Comparison of ENCODE assay signal across 9 mouse cellular contexts in genomic region chr2:32587731-32588321, GRCm38 (mm10). TPM values are rescaled to one million over a fixed set of nuclear protein-coding genes. Genes with fewer than 3 reads are reported as not detected.
A peak's percentile ranks its signal among the peaks of the same experiment; 100 is the strongest.
DNase-seq lines count a peak whose midpoint lies in the region; ATAC-seq and TF ChIP-seq lines count a peak whose summit lies in the region.
"Had no signal": no experiment of that assay in that cellular context is flagged by ENCODE, and none has a peak within 500 bp of the region (broad histone marks: within the 10 kb centered on the region; RNA-seq: fewer than 3 reads in every experiment).

No protein-coding gene starts in this region.

- no peak for TF ChIP-seq CTCF in CH12.LX (conservative IDR thresholded peaks at IDR 0.05 in 1 of 2, IDR thresholded peaks at IDR 0.05 in 1 of 2; ENCODE audit: low read depth in 2 of 2, low read length in 2 of 2)
- no peak for TF ChIP-seq CTCF in bone marrow macrophage, adult 2 months (IDR thresholded peaks at IDR 0.05; ENCODE audit: low read depth, low read length)

- H3K9me3 ChIP-seq in CH12.LX (replicated peaks; ENCODE audit: low read length) = no peaks in the 10 kb centered on the region
- no peaks in the 10 kb centered on the region for H3K9me3 ChIP-seq in kidney, embryonic 15.5 days (replicated peaks)
- H3K9me3 ChIP-seq in megakaryocyte, embryonic 14.5 days = no peaks in the 10 kb centered on the region
- no peaks in the 10 kb centered on the region for H3K9me3 ChIP-seq in stomach, embryonic 15.5 days

- H3K27me3 ChIP-seq in CH12.LX (replicated peaks) = no peaks in the 10 kb centered on the region
- H3K27me3 ChIP-seq in kidney, embryonic 15.5 days = peaks cover 5% of the 10 kb centered on the region; the same call in 1 of the 2 replicates
- H3K27me3 ChIP-seq in megakaryocyte, embryonic 14.5 days (replicated peaks) = no peaks in the 10 kb centered on the region
- no peaks in the 10 kb centered on the region for H3K27me3 ChIP-seq in stomach, embryonic 15.5 days (replicated peaks)

- peak overlapping the region; percentile 72 to 97 (median 82) for H3K4me3 ChIP-seq in CH12.LX (replicated peaks in 1 of 3; ENCODE audit: low read depth in 2 of 3, low read length in 2 of 3, poor library complexity in 1 of 3)
- H3K4me3 ChIP-seq in bone marrow macrophage, adult 2 months (ENCODE audit: insufficient read depth, low read length) = peak overlapping the region; percentile 83
- H3K4me3 ChIP-seq in kidney, embryonic 15.5 days (replicated peaks) = peak overlapping the region; percentile 63
- peak overlapping the region; percentile 96 for H3K4me3 ChIP-seq in megakaryocyte, embryonic 14.5 days (replicated peaks)
- peak overlapping the region; percentile 62 for H3K4me3 ChIP-seq in stomach, embryonic 15.5 days (replicated peaks)

- peak overlapping the region; percentile 67 for H3K27ac ChIP-seq in CH12.LX (ENCODE audit: insufficient read depth, low read depth)
- H3K27ac ChIP-seq in bone marrow macrophage, adult 2 months (ENCODE audit: insufficient read depth, low read depth, low read length) = peak overlapping the region; percentile 63
- 0 out of 2 replicates have a peak overlapping the region, but pooled peaks have one; percentile 14 for H3K27ac ChIP-seq in kidney, embryonic 15.5 days
- peak overlapping the region; percentile 44 for H3K27ac ChIP-seq in stomach, embryonic 15.5 days

- H3K4me2 ChIP-seq in CH12.LX (ENCODE audit: insufficient read depth, low read depth, poor library complexity, severe bottlenecking) = peak overlapping the region; percentile 86
- H3K4me2 ChIP-seq in kidney, embryonic 15.5 days = peak overlapping the region; percentile 81
- peak overlapping the region; percentile 82 for H3K4me2 ChIP-seq in stomach, embryonic 15.5 days

- ATAC-seq in kidney, embryonic 15.5 days (replicated peaks; ENCODE audit: low FRiP score) = no peak
- ATAC-seq in stomach, embryonic 15.5 days (ENCODE audit: insufficient read depth, low FRiP score, low read depth) = no peak

- dilution Hi-C loops in CH12.LX (cut with MboI; ENCODE audit: extremely low pct_ligation_motif_present, extremely low pct_unique_long_range_greater_than_20kb, low sequenced_read_pairs) = no loop called here

- WGBS in kidney, embryonic 15.5 days = 20% methylated on average over 9 of the region's 9 CpGs
- WGBS in stomach, embryonic 15.5 days = 22% methylated on average over 9 of the region's 9 CpGs

- TF ChIP-seq RAD21 in CH12.LX (IDR thresholded peaks at IDR 0.05; ENCODE audit: low read depth, low read length) = no peak

- DNase-seq in CH12.LX (ENCODE audit: extremely low read depth) = peak; percentile 85
- peak; percentile 72 for DNase-seq in heart, adult 8-10 months (ENCODE audit: low spot score)
- no peak for DNase-seq in left cerebral cortex, postnatal 36 days (ENCODE audit: low spot score in 2 of 2)
- no peak for DNase-seq in retina, embryonic 14.5 days (ENCODE audit: low spot score)

- peak; percentile 53 for TF ChIP-seq POLR2A in CH12.LX (IDR thresholded peaks at IDR 0.05; ENCODE audit: low read depth, low read length)
- TF ChIP-seq POLR2A in bone marrow macrophage, adult 2 months (IDR thresholded peaks at IDR 0.05; ENCODE audit: borderline replicate concordance, low read depth, low read length) = no peak

- H3K4me1 ChIP-seq in CH12.LX (ENCODE audit: control insufficient read depth in 1 of 2, insufficient read depth in 2 of 2) = peaks cover 20 to 35% of the 10 kb centered on the region in 2 experiments
- H3K4me1 ChIP-seq in bone marrow macrophage, adult 2 months (ENCODE audit: control insufficient read depth, insufficient read depth, low read length) = peaks cover 37% of the 10 kb centered on the region
- peaks cover 50% of the 10 kb centered on the region for H3K4me1 ChIP-seq in kidney, embryonic 15.5 days
- H3K4me1 ChIP-seq in megakaryocyte, embryonic 14.5 days = peaks cover 70% of the 10 kb centered on the region
- H3K4me1 ChIP-seq in stomach, embryonic 15.5 days = peaks cover 27% of the 10 kb centered on the region; the same call in 1 of the 2 replicates

- in situ Hi-C loops in CH12.LX (cut with MboI; ENCODE audit: low pct_ligation_motif_present, low pct_unique_long_range_greater_than_20kb, low sequenced_read_pairs) = loop anchor here (5.0 kb wide), 1 partner anchor 94 kb away; no protein-coding TSS in a partner anchor

- peaks cover 34% of the 10 kb centered on the region for H3K79me2 ChIP-seq in CH12.LX (replicated peaks; ENCODE audit: control insufficient read depth, extremely low read depth, insufficient read depth, poor library complexity, severe bottlenecking)

- TF ChIP-seq EP300 in CH12.LX (IDR thresholded peaks at IDR 0.05; ENCODE audit: low read length) = no peak

- H3K36me3 ChIP-seq in CH12.LX (replicated peaks in 1 of 2; ENCODE audit: control insufficient read depth in 1 of 2, insufficient read depth in 1 of 2, low read length in 1 of 2) = peaks cover 15 to 36% of the 10 kb centered on the region in 2 experiments
- H3K36me3 ChIP-seq in kidney, embryonic 15.5 days = no peaks in the 10 kb centered on the region
- H3K36me3 ChIP-seq in megakaryocyte, embryonic 14.5 days (replicated peaks; ENCODE audit: low read length) = peaks cover 35% of the 10 kb centered on the region
- no peaks in the 10 kb centered on the region for H3K36me3 ChIP-seq in stomach, embryonic 15.5 days

- peak overlapping the region; percentile 81 for H3K9ac ChIP-seq in CH12.LX (ENCODE audit: insufficient read depth, low read depth)
- peak overlapping the region; percentile 57 for H3K9ac ChIP-seq in kidney, embryonic 15.5 days
- peak overlapping the region; percentile 35; the same call in 1 of the 2 replicates for H3K9ac ChIP-seq in stomach, embryonic 15.5 days

- intact Hi-C loops in left cerebral cortex, postnatal 36 days (cut with DNase I) = loop anchor here (2.0 to 5.0 kb wide), 2 partner anchors 15 to 104 kb away; no protein-coding TSS in a partner anchor

TF ChIP-seq in CH12.LX, 34 proteins besides CTCF, POLR2A, EP300 and RAD21 (continues in another document):
- peak; percentile 74 for TF ChIP-seq MEF2A (IDR thresholded peaks at IDR 0.05; ENCODE audit: borderline replicate concordance, low read depth, low read length)

RNA-seq across cellular contexts. Expression of gene St6galnac4, which starts 0.9 kb away (rescaled TPM):
- total RNA-seq in CH12.LX (2012; rRNA removed) (51.9 and 57.4 TPM in 2 replicates), CH12.LX (2014; rRNA removed) (45.9 and 58.3 TPM in 2 replicates)
- polyA plus RNA-seq in CH12.LX (2012; ENCODE audit: insufficient read length, low read depth) = 81.7 and 87.0 TPM in 2 replicates
- polyA plus RNA-seq in bone marrow macrophage, adult 2 months (2012; ENCODE audit: insufficient read depth, insufficient read length, missing spikeins) = 22.0 and 26.9 TPM in 2 replicates
- 10 to 100 TPM; 15.6 to 23.2 (median 20.7) TPM for total RNA-seq in heart, adult 8-10 months (2022)
- 22.3 and 23.2 TPM in 2 replicates for polyA plus RNA-seq in kidney, embryonic 15.5 days (2015; fragmentation: Nextera tagmentation; extraction: Ambion mirVana)
- polyA plus RNA-seq in megakaryocyte, embryonic 14.5 days (2012; ENCODE audit: insufficient read depth, low replicate concordance) = 16.3 and 18.9 TPM in 2 replicates
- 18.3 and 20.3 TPM in 2 replicates for polyA plus RNA-seq in stomach, embryonic 15.5 days (2015; fragmentation: Nextera tagmentation; extraction: Ambion mirVana)
- total RNA-seq in left cerebral cortex, postnatal 36 days (2021) = 10 to 100 TPM; 36.7 to 39.1 TPM

RNA-seq across cellular contexts. Expression of gene St6galnac6, which starts 11.7 kb away (rescaled TPM):
- total RNA-seq in CH12.LX (2012; rRNA removed) (13.9 and 14.3 TPM in 2 replicates), CH12.LX (2014; rRNA removed) (12.9 and 13.2 TPM in 2 replicates)
- polyA plus RNA-seq in CH12.LX (2012; ENCODE audit: insufficient read length, low read depth) = 10.7 and 13.3 TPM in 2 replicates
- polyA plus RNA-seq in bone marrow macrophage, adult 2 months (2012; ENCODE audit: insufficient read depth, insufficient read length, missing spikeins) = 30.7 and 35.3 TPM in 2 replicates
- 100 to 1,000 TPM; 102 to 131 (median 114) TPM for total RNA-seq in heart, adult 8-10 months (2022)
- 17.0 and 17.6 TPM in 2 replicates for polyA plus RNA-seq in kidney, embryonic 15.5 days (2015; fragmentation: Nextera tagmentation; extraction: Ambion mirVana)
- 36.4 and 40.9 TPM in 2 replicates for polyA plus RNA-seq in megakaryocyte, embryonic 14.5 days (2012; ENCODE audit: insufficient read depth, low replicate concordance)
- 17.4 and 19.7 TPM in 2 replicates for polyA plus RNA-seq in stomach, embryonic 15.5 days (2015; fragmentation: Nextera tagmentation; extraction: Ambion mirVana)
- 100 to 1,000 TPM; 121 to 135 TPM for total RNA-seq in left cerebral cortex, postnatal 36 days (2021)

RNA-seq across cellular contexts. Expression of gene 9430097D07Rik, which starts 12.3 kb away (rescaled TPM):
- 0.13 TPM in 1 of 2 replicates, not detected in the other for total RNA-seq in CH12.LX (2012; rRNA removed)
- not detected in 2 replicates for total RNA-seq in CH12.LX (2014; rRNA removed)
- polyA plus RNA-seq in CH12.LX (2012; ENCODE audit: insufficient read length, low read depth) = not detected in 2 replicates
- not detected in 2 replicates for polyA plus RNA-seq in bone marrow macrophage, adult 2 months (2012; ENCODE audit: insufficient read depth, insufficient read length, missing spikeins)
- total RNA-seq in heart, adult 8-10 months (2022) = not detected
- polyA plus RNA-seq in kidney, embryonic 15.5 days (2015; fragmentation: Nextera tagmentation; extraction: Ambion mirVana) = 0.10 and 0.17 TPM in 2 replicates
- not detected in 2 replicates for polyA plus RNA-seq in megakaryocyte, embryonic 14.5 days (2012; ENCODE audit: insufficient read depth, low replicate concordance)
- 0.09 and 0.12 TPM in 2 replicates for polyA plus RNA-seq in stomach, embryonic 15.5 days (2015; fragmentation: Nextera tagmentation; extraction: Ambion mirVana)
- total RNA-seq in left cerebral cortex, postnatal 36 days (2021) = 1 to 10 TPM; 1.1 to 1.4 TPM
- polyA plus RNA-seq: gonadal fat pad, adult 2 months had no signal

RNA-seq across cellular contexts. Expression of gene Pip5kl1, which starts 13.2 kb away (rescaled TPM):
- total RNA-seq in CH12.LX (2012; rRNA removed) (0.64 and 1.3 TPM in 2 replicates), CH12.LX (2014; rRNA removed) (0.28 TPM in 1 of 2 replicates, not detected in the other)
- 0.57 and 0.82 TPM in 2 replicates for polyA plus RNA-seq in CH12.LX (2012; ENCODE audit: insufficient read length, low read depth)
- polyA plus RNA-seq in bone marrow macrophage, adult 2 months (2012; ENCODE audit: insufficient read depth, insufficient read length, missing spikeins) = not detected in 2 replicates
- total RNA-seq in heart, adult 8-10 months (2022) = under 1 TPM in 1 of 4 experiments, not detected in 3; 0.34 TPM
- 2.0 and 2.7 TPM in 2 replicates for polyA plus RNA-seq in kidney, embryonic 15.5 days (2015; fragmentation: Nextera tagmentation; extraction: Ambion mirVana)
- polyA plus RNA-seq in megakaryocyte, embryonic 14.5 days (2012; ENCODE audit: insufficient read depth, low replicate concordance) = not detected in 2 replicates
- 0.36 and 0.61 TPM in 2 replicates for polyA plus RNA-seq in stomach, embryonic 15.5 days (2015; fragmentation: Nextera tagmentation; extraction: Ambion mirVana)
- 10 to 100 TPM in 1 of 2 experiments, 1 to 10 TPM in 1; 9.2 to 11.7 TPM for total RNA-seq in left cerebral cortex, postnatal 36 days (2021)

RNA-seq across cellular contexts. Expression of gene Dpm2, which starts 17.2 kb away (rescaled TPM):
- total RNA-seq in CH12.LX (2012; rRNA removed) = 30.9 and 38.1 TPM in 2 replicates
- 29.8 and 33.8 TPM in 2 replicates for total RNA-seq in CH12.LX (2014; rRNA removed)
- polyA plus RNA-seq in CH12.LX (2012; ENCODE audit: insufficient read length, low read depth) = 63.6 and 65.7 TPM in 2 replicates
- polyA plus RNA-seq in bone marrow macrophage, adult 2 months (2012; ENCODE audit: insufficient read depth, insufficient read length, missing spikeins) = 55.6 and 68.0 TPM in 2 replicates
- total RNA-seq in heart, adult 8-10 months (2022) = 10 to 100 TPM; 16.5 to 22.2 (median 18.6) TPM
- 103 and 107 TPM in 2 replicates for polyA plus RNA-seq in kidney, embryonic 15.5 days (2015; fragmentation: Nextera tagmentation; extraction: Ambion mirVana)
- 2.8 and 10.0 TPM in 2 replicates for polyA plus RNA-seq in megakaryocyte, embryonic 14.5 days (2012; ENCODE audit: insufficient read depth, low replicate concordance)
- polyA plus RNA-seq in stomach, embryonic 15.5 days (2015; fragmentation: Nextera tagmentation; extraction: Ambion mirVana) = 109 and 112 TPM in 2 replicates
- total RNA-seq in left cerebral cortex, postnatal 36 days (2021) = 10 to 100 TPM; 74.8 to 77.0 TPM

Comparison
In these comparisons a context has a peak if more than half of its experiments do, and no peak if none do; other contexts are left out.
1. DNase-seq: peak in CH12.LX (single experiment) and heart, adult 8-10 months (single experiment); none in left cerebral cortex, postnatal 36 days (0 of 2) and retina, embryonic 14.5 days (single experiment).
2. H3K27ac ChIP-seq: peak in every context shown above with its lines; median percentile 67 in CH12.LX; 63 in bone marrow macrophage, adult 2 months; 44 in stomach, embryonic 15.5 days; 14 in kidney, embryonic 15.5 days.
3. Peak in every context shown above with its lines, with median percentiles within 50 percentile points of each other: H3K4me2 ChIP-seq, H3K4me3 ChIP-seq and H3K9ac ChIP-seq.